Mouse (Mus musculus) myocyte (in vitro differentiated cells): Measurements from ENCODE around the gene Anapc15. TPM values are rescaled to one million over a fixed set of nuclear protein-coding genes. Genes with fewer than 3 reads are reported as not detected.
"Not testable (repeated sequence)": the region's sequence is repeated elsewhere in the genome, so short reads cannot be mapped to it uniquely, and the experiment has no call there.

Source experiments
- H3K27me3 ChIP-seq: one replicate; pipeline ENCODE4 v1.6.1; 2011; ENCODE audit not compliant: control insufficient read depth, insufficient read depth, insufficient read length
- H3K36me3 ChIP-seq: one replicate; pipeline ENCODE4 v1.6.1; 2011; ENCODE audit not compliant: control insufficient read depth, insufficient read depth
- H3K4me2 ChIP-seq: one replicate; pipeline ENCODE4 v1.6.1; 2011; ENCODE audit warnings: low read depth, control low read depth
- H3K4me3 ChIP-seq: one replicate; pipeline ENCODE4 v1.5.1; 2011; ENCODE audit warnings: mild to moderate bottlenecking, control low read depth, moderate library complexity
- H3K79me2 ChIP-seq: one replicate; pipeline ENCODE4 v1.6.1; 2011; ENCODE audit not compliant: control insufficient read depth, insufficient read depth
- H3ac ChIP-seq: one replicate; pipeline ENCODE4 v1.6.1; 2011; ENCODE audit not compliant: control insufficient read depth, insufficient read length
- CEBPB ChIP-seq: IDR thresholded peaks from 2 replicates; pipeline ENCODE4 v1.6.1; 2011; ENCODE audit warnings: mild to moderate bottlenecking, moderate library complexity; ENCODE audit not compliant: poor library complexity, insufficient read depth, severe bottlenecking
- E2F4 ChIP-seq: IDR thresholded peaks from one replicate; pipeline ENCODE4 v1.6.1; 2011; ENCODE audit warnings: mild to moderate bottlenecking, control low read depth, moderate library complexity; ENCODE audit not compliant: insufficient read depth
- MAX ChIP-seq: IDR thresholded peaks from one replicate; pipeline ENCODE4 v1.6.1; 2011; ENCODE audit warnings: low read depth, mild to moderate bottlenecking, control low read depth
- MYOD1 ChIP-seq, 3 experiments: IDR thresholded peaks; one replicate each; pipeline ENCODE4 v1.6.1; 2011; ENCODE audit warnings: control low read depth in 2 of 3, low read depth in 2 of 3, mild to moderate bottlenecking in 2 of 3, moderate library complexity in 1 of 3; ENCODE audit not compliant: insufficient read length in 2 of 3, control insufficient read depth in 1 of 3
- MYOG ChIP-seq, 3 experiments: IDR thresholded peaks; one replicate each; pipeline ENCODE4 v1.6.1; 2011; ENCODE audit warnings: control low read depth in 2 of 3, low read depth in 2 of 3, mild to moderate bottlenecking in 2 of 3; ENCODE audit not compliant: insufficient read length in 2 of 3, control insufficient read depth in 1 of 3, insufficient read depth in 1 of 3
- POLR2A ChIP-seq: IDR thresholded peaks from one replicate; pipeline ENCODE4 v1.6.1; 2011; ENCODE audit warnings: low read depth, mild to moderate bottlenecking, control low read depth, moderate library complexity; ENCODE audit not compliant: insufficient read length
- POLR2AphosphoS2 ChIP-seq: IDR thresholded peaks from one replicate; pipeline ENCODE4 v1.6.1; 2011; ENCODE audit warnings: low read depth, control low read depth; ENCODE audit not compliant: insufficient read length
- REST ChIP-seq: IDR thresholded peaks from one replicate; pipeline ENCODE4 v1.6.1; 2011; ENCODE audit warnings: mild to moderate bottlenecking, control low read depth, moderate library complexity; ENCODE audit not compliant: insufficient read depth, insufficient read length
- SRF ChIP-seq: IDR thresholded peaks from one replicate; pipeline ENCODE4 v1.6.1; 2011; ENCODE audit warnings: low read depth; ENCODE audit not compliant: control insufficient read depth, insufficient read length
- TCF12 ChIP-seq: IDR thresholded peaks from one replicate; pipeline ENCODE4 v1.6.1; 2011; ENCODE audit warnings: mild to moderate bottlenecking, control low read depth; ENCODE audit not compliant: poor library complexity, insufficient read depth, severe bottlenecking
- TCF3 ChIP-seq: IDR thresholded peaks from one replicate; pipeline ENCODE4 v1.6.1; 2011; ENCODE audit warnings: low read depth, control low read depth; ENCODE audit not compliant: insufficient read length
- USF1 ChIP-seq: IDR thresholded peaks from one replicate; pipeline ENCODE4 v1.6.1; 2011; ENCODE audit warnings: low read depth, mild to moderate bottlenecking, control low read depth, moderate library complexity
- polyA plus RNA-seq: library from polyadenylated mRNA; unstranded; fragments of >200 nt; fragmentation: generic; extraction: Trizol; gene quantifications from one replicate; pipeline ENCODE4 v1.2.1, GENCODE M21; 2012; ENCODE audit warnings: missing spikeins

The Anapc15 gene
- polyA plus RNA-seq, 1 experiment, result 35.1 TPM

DNA sequence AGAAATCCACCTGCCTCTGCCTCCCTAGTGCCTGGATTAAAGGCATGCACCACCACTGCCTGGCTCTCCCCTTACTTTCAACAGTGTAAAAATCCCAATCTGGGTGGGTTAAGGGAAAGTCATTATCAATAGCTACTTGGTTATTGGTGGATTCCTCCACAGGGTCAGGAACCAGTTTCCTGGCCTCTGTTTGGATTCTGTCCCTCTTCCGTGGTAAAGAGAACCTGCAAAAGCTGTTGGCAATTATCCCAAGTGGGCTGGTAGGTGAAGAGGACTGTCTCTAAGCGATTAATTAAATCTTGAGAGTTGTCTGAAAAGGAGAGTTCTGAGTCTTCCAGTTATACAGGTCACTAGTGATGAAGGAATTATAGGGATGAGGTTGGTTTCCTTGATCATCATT lies 74.8 kb downstream of the Anapc15 start:
- Histone ChIP-seq H3K36me3 (no peaks in the 10 kb centered on the region), H3K27me3 (no peaks in the 10 kb centered on the region), H3K4me2 (no peak overlapping the region), H3K79me2 (peaks cover 82% of the 10 kb centered on the region), H3ac (no peak overlapping the region), H3K4me3 (no peak overlapping the region)
- no peak for TF ChIP-seq TCF3
- TF ChIP-seq TCF12, result no peak
- no peak for TF ChIP-seq POLR2A
- no peak for TF ChIP-seq MYOG (IDR thresholded peaks at IDR 0.05; ENCODE audit: control insufficient read depth in 1 of 3, insufficient read depth in 1 of 3, insufficient read length in 2 of 3, low read depth in 2 of 3)
- no peak for TF ChIP-seq REST
- TF ChIP-seq USF1, result no peak
- no peak for TF ChIP-seq MAX
- no peak for TF ChIP-seq SRF
- no peak for TF ChIP-seq E2F4
- TF ChIP-seq MYOD1 (IDR thresholded peaks at IDR 0.05; ENCODE audit: control insufficient read depth in 1 of 3, insufficient read length in 2 of 3, low read depth in 2 of 3), result no peak
- TF ChIP-seq CEBPB, result no peak
- no peak for TF ChIP-seq POLR2AphosphoS2

DNA sequence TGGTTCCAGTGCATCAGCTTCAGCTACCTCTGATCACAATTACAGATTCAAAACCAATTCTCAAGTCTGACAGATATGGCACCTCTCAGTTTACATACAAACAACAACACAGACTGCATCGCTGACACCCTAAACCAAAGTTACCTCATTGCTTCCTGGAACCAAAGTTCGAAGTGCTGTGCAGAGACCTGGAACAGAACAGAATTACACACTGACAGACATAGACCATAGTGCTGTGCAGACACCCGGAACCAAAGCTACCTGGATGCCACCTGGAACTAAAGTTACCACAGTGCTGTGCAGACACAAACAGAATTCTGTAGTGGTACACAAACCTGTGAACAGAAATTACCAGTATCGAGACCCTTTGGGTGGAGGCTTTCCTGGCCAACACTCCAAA lies 76.2 kb downstream of the Anapc15 start:
- Histone ChIP-seq H3ac (no peak overlapping the region), H3K4me2 (no peak overlapping the region), H3K36me3 (no peaks in the 10 kb centered on the region), H3K4me3 (no peak overlapping the region), H3K79me2 (peaks cover 72% of the 10 kb centered on the region), H3K27me3 (no peaks in the 10 kb centered on the region)
- no peak for TF ChIP-seq REST
- no peak for TF ChIP-seq POLR2AphosphoS2

DNA sequence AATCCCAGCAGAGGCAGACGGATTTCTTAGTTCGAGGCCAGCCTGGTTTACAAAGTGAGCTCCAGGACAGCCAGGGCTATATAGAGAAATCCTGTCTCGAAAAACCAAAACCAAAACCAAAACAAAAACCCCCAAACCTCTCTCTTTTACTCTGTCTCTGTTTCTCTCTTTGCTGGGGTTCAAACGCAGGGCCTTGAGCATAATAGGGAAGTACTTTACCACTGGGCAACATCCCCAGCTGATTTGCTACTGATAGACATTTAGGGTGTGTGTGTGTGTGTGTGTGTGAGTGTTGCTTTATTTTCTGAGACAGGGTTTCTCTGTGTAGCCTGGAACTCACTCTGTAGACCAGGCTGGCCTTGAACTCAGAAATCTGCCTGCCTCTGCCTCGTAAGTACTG lies 85.5 kb downstream of the Anapc15 start:
- not testable (repeated sequence) for H3K4me2 ChIP-seq, H3ac ChIP-seq, H3K27me3 ChIP-seq, H3K4me3 ChIP-seq, H3K36me3 ChIP-seq
- H3K79me2 ChIP-seq, result peaks cover 48% of the 10 kb centered on the region

Other genes with a start within 250 kb of the Anapc15 start
- gene Clpb, start 200.1 kb upstream of the Anapc15 start, polyA plus RNA-seq, result 114 TPM
- 0.02 TPM for gene Phox2a, start 45.4 kb upstream of the Anapc15 start, polyA plus RNA-seq
- 241 TPM for gene Inppl1, start 25.5 kb upstream of the Anapc15 start, polyA plus RNA-seq
- gene Folr2, start 6.5 kb upstream of the Anapc15 start, polyA plus RNA-seq, result not detected
- gene Folr1, start 7.1 kb downstream of the Anapc15 start, polyA plus RNA-seq, result 2.2 TPM
- 202 TPM for gene Lamtor1, start 42.2 kb downstream of the Anapc15 start, polyA plus RNA-seq
- 0.06 TPM for gene Tomt, start 42.6 kb downstream of the Anapc15 start, polyA plus RNA-seq
- 8.8 TPM for gene Lrrc51, start 70.2 kb downstream of the Anapc15 start, polyA plus RNA-seq
- 60.3 TPM for gene Numa1, start 70.4 kb downstream of the Anapc15 start, polyA plus RNA-seq
- gene Il18bp, start 155.0 kb downstream of the Anapc15 start, polyA plus RNA-seq, result 0.84 TPM
- 48.0 TPM for gene Rnf121, start 201.8 kb downstream of the Anapc15 start, polyA plus RNA-seq
- gene Xndc1, start 201.8 kb downstream of the Anapc15 start, polyA plus RNA-seq, result 6.1 TPM
- 0.12 TPM for gene Xntrpc, start 202.0 kb downstream of the Anapc15 start, polyA plus RNA-seq
- gene Trpc2, start 219.4 kb downstream of the Anapc15 start, polyA plus RNA-seq, result not detected
- 44.4 TPM for gene Art1, start 238.0 kb downstream of the Anapc15 start, polyA plus RNA-seq
- 6.9 TPM for gene Art5, start 245.8 kb downstream of the Anapc15 start, polyA plus RNA-seq